Mouse (Mus musculus): ENCODE results near the gene Lefty2. TPM values are rescaled to one million over a fixed set of nuclear protein-coding genes. Genes with fewer than 3 reads are reported as not detected.
A peak's percentile ranks its signal among the peaks of the same experiment; 100 is the strongest.

Lefty2 gene
- polyA plus RNA-seq, 1 experiment from 2014 or later: 0.16 TPM

GRCm38 (mm10) chr1:180941726-180942125 lies 48.8 kb downstream of the Lefty2 start:
- Histone ChIP-seq H3K9me3 (ENCODE audit: low read length) (no peaks in the 10 kb centered on the region), H3K9ac (replicated peaks; ENCODE audit: low read depth) (peak overlapping the region; percentile 73; the same call in 1 of the 2 replicates), H3K4me2 (replicated peaks; ENCODE audit: low read depth, low read length) (peak overlapping the region; percentile 78), H3K4me1 (ENCODE audit: insufficient read depth, low read depth, low read length) (peaks cover 21% of the 10 kb centered on the region), H3K36me3 (ENCODE audit: insufficient read depth, low read length) (no peaks in the 10 kb centered on the region), H3K27ac (ENCODE audit: low read length) (peak overlapping the region; percentile 92), H3K4me3 (ENCODE audit: low read depth, low read length) (peak overlapping the region; percentile 92), H3K27me3 (replicated peaks; ENCODE audit: insufficient read depth, low read length) (no peaks in the 10 kb centered on the region)
- DNase-seq (ENCODE audit: low spot score) (no peak), ATAC-seq (peak; percentile 14)
- TF ChIP-seq EP300 (IDR thresholded peaks at IDR 0.05) (no peak), CTCF (IDR thresholded peaks at IDR 0.05) (no peak)
- 4% methylated on average over 18 of the region's 18 CpGs for WGBS

GRCm38 (mm10) chr1:180942166-180943031 lies 49.5 kb downstream of the Lefty2 start, which contains the start of gene Tmem63a:
Gene Tmem63a (plus strand): TSS chr1:180942344.
- Histone ChIP-seq H3K9me3 (ENCODE audit: low read length) (no peaks in the 10 kb centered on the region), H3K27me3 (replicated peaks; ENCODE audit: insufficient read depth, low read length) (no peaks in the 10 kb centered on the region), H3K36me3 (ENCODE audit: insufficient read depth, low read length) (no peaks in the 10 kb centered on the region), H3K27ac (ENCODE audit: low read length) (peak within 1 kb of the TSS; percentile 92), H3K4me3 (ENCODE audit: low read depth, low read length) (peak within 1 kb of the TSS; percentile 92), H3K9ac (replicated peaks; ENCODE audit: low read depth) (peak within 1 kb of the TSS; percentile 73), H3K4me1 (ENCODE audit: insufficient read depth, low read depth, low read length) (peaks cover 21% of the 10 kb centered on the region), H3K4me2 (replicated peaks; ENCODE audit: low read depth, low read length) (peak within 1 kb of the TSS; percentile 78)
- TF ChIP-seq EP300 (IDR thresholded peaks at IDR 0.05) (no peak), CTCF (IDR thresholded peaks at IDR 0.05) (no peak)
- peak; percentile 80 for ATAC-seq
- peak; percentile 95 for DNase-seq (ENCODE audit: low spot score)
- WGBS: under 1% methylated on average over 62 of the region's 73 CpGs

GRCm38 (mm10) chr1:180943032-180943644 lies 50.2 kb downstream of the Lefty2 start:
- WGBS: 43% methylated on average over 11 of the region's 11 CpGs
- no peak for DNase-seq (ENCODE audit: low spot score)

GRCm38 (mm10) chr1:180943896-180944295 lies 51.0 kb downstream of the Lefty2 start:
- TF ChIP-seq CTCF (IDR thresholded peaks at IDR 0.05) (peak; percentile 43), EP300 (IDR thresholded peaks at IDR 0.05) (no peak)
- Histone ChIP-seq H3K4me2 (replicated peaks; ENCODE audit: low read depth, low read length) (no peak overlapping the region), H3K36me3 (ENCODE audit: insufficient read depth, low read length) (peaks cover 11% of the 10 kb centered on the region; the same call in 1 of the 2 replicates), H3K27ac (ENCODE audit: low read length) (no peak overlapping the region; the same call in 1 of the 2 replicates), H3K4me3 (ENCODE audit: low read depth, low read length) (no peak overlapping the region), H3K9ac (replicated peaks; ENCODE audit: low read depth) (no peak overlapping the region), H3K9me3 (ENCODE audit: low read length) (no peaks in the 10 kb centered on the region), H3K4me1 (ENCODE audit: insufficient read depth, low read depth, low read length) (peaks cover 21% of the 10 kb centered on the region), H3K27me3 (replicated peaks; ENCODE audit: insufficient read depth, low read length) (no peaks in the 10 kb centered on the region)
- no peak for ATAC-seq
- DNase-seq (ENCODE audit: low spot score): peak; percentile 51
- 69% methylated on average over 1 of the region's 1 CpGs for WGBS

More at GRCm38 (mm10) chr1:180943032-180943644, 50.2 kb downstream of the Lefty2 start:
- Histone ChIP-seq H3K27me3 (replicated peaks; ENCODE audit: insufficient read depth, low read length) (no peaks in the 10 kb centered on the region), H3K36me3 (ENCODE audit: insufficient read depth, low read length) (peaks cover 4% of the 10 kb centered on the region; the same call in 1 of the 2 replicates), H3K27ac (ENCODE audit: low read length) (peak overlapping the region; percentile 92), H3K4me3 (ENCODE audit: low read depth, low read length) (peak overlapping the region; percentile 92), H3K4me1 (ENCODE audit: insufficient read depth, low read depth, low read length) (peaks cover 21% of the 10 kb centered on the region), H3K4me2 (replicated peaks; ENCODE audit: low read depth, low read length) (peak overlapping the region; percentile 78), H3K9me3 (ENCODE audit: low read length) (no peaks in the 10 kb centered on the region), H3K9ac (replicated peaks; ENCODE audit: low read depth) (peak overlapping the region; percentile 73; the same call in 1 of the 2 replicates)
- no peak for TF ChIP-seq CTCF (IDR thresholded peaks at IDR 0.05)
- ATAC-seq: no peak

- H3K9me3 ChIP-seq (ENCODE audit: low read length): no peaks in the 10 kb centered on the region
- no peak overlapping the region for H3K4me2 ChIP-seq (replicated peaks; ENCODE audit: low read depth, low read length)
- peaks cover 21% of the 10 kb centered on the region for H3K4me1 ChIP-seq (ENCODE audit: insufficient read depth, low read depth, low read length)
- H3K27ac ChIP-seq (ENCODE audit: low read length): peak overlapping the region; percentile 20; the same call in 1 of the 2 replicates
- ATAC-seq (peak; percentile 9; the same call in 1 of the 2 replicates), DNase-seq (ENCODE audit: low spot score) (peak; percentile 67)
- TF ChIP-seq CTCF (IDR thresholded peaks at IDR 0.05): no peak
- peak; percentile 25; the same call in 1 of the 2 replicates for TF ChIP-seq EP300 (IDR thresholded peaks at IDR 0.05)
- 74% methylated on average over 4 of the region's 4 CpGs for WGBS
- H3K9ac ChIP-seq (replicated peaks; ENCODE audit: low read depth): no peak overlapping the region
- H3K27me3 ChIP-seq (replicated peaks; ENCODE audit: insufficient read depth, low read length): no peaks in the 10 kb centered on the region
- H3K4me3 ChIP-seq (ENCODE audit: low read depth, low read length): no peak overlapping the region
- H3K36me3 ChIP-seq (ENCODE audit: insufficient read depth, low read length): peaks cover 16% of the 10 kb centered on the region; the same call in 1 of the 2 replicates
Observed at GRCm38 (mm10) chr1:180944553-180944952, 51.6 kb downstream of the Lefty2 start.
